Mouse (Mus musculus) colon, adult 2 months (tissue): ENCODE data around the gene Rxfp3. TPM values are rescaled to one million over a fixed set of nuclear protein-coding genes. Genes with fewer than 3 reads are reported as not detected.

Experiments used
- polyA plus RNA-seq: library from polyadenylated mRNA; depleted of rRNA; stranded (reverse); fragments of >200 nt; gene quantifications from 2 replicates; pipeline ENCODE4 v1.2.3, GENCODE M21; 2012; rRNA removed

Gene Rxfp3
- polyA plus RNA-seq, result 0.02 and 0.08 TPM in 2 replicates

GRCm38 (mm10) chr15:11037711-11038110, at the start of gene Rxfp3:
TSS of gene Rxfp3 (minus strand) at chr15:11037991.

GRCm38 (mm10) chr15:11064558-11065411, 27.0 kb upstream of the Rxfp3 start, which contains the start of gene Adamts12:
TSS of gene Adamts12 (plus strand) at chr15:11064790.

DNA sequence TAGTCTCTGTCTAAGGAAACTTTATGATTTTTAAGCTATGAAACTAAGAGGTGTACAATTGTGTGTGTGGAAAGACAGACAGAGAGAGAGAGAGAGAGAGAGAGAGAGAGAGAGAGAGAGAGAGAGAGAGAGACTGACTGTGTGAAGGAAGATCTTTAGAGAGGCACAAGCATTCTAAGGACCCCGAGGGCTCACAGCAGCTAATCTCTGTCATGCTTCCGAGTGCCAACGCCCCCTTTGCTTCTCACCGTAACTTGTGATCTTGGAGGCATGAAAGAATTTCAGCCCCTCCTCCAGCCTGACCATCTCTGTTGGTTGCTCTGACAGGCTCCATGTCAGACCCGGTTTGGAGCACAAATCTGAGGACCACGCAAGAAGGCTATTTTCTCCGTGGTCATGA, 37.4 kb downstream of the Rxfp3 start, which contains the start of gene Slc45a2:
Slc45a2 (plus strand) TSS at position 301 of the 400 bp plus-strand sequence.

Other genes starting within 250 kb of the Rxfp3 start
- 7.1 and 10.4 TPM in 2 replicates for gene C1qtnf3, start 85.7 kb downstream of the Rxfp3 start, polyA plus RNA-seq
- 5.5 and 6.8 TPM in 2 replicates for gene Amacr, start 56.2 kb downstream of the Rxfp3 start, polyA plus RNA-seq
- not detected in 2 replicates for gene Slc45a2, start 37.3 kb downstream of the Rxfp3 start, polyA plus RNA-seq
- 0.34 TPM in 2 replicates for gene Adamts12, start 26.8 kb upstream of the Rxfp3 start, polyA plus RNA-seq